Mouse (Mus musculus) adrenal gland, adult 8-10 months (tissue): ENCODE data around the gene Stk40. TPM values are rescaled to one million over a fixed set of nuclear protein-coding genes. Genes with fewer than 3 reads are reported as not detected.

Experiments used
- DNase-seq: peaks from one replicate; pipeline ENCODE4 v3.0.0; 2022
- total RNA-seq, 4 experiments: library from RNA; stranded (reverse); gene quantifications; 2 replicates each; pipeline ENCODE4 v1.2.4; 2022

Gene Stk40
- total RNA-seq, 4 experiments from 2014 or later, result 33.9 to 38.7 (median 37.6) TPM

DNA sequence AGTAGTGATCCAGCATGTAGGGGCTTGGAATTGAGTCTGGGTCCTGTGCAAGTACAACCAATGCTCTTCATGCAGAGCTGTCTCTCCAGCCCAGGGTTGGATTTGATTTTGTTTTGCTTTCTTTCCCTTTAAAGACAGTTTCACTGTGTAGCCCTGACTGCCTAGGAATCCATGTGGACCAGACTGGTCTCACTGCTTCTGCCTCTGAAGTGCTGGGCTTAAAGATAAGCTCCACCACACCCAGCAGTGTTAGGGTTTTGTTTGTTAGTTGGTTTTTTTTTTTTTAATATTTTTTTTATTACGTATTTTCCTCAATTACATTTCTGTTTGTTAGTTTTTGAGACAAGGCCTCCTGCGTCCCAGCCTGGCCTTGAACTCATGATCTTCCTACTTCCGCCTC is 4.4 kb upstream of the Stk40 start:
- no peak for DNase-seq

DNA sequence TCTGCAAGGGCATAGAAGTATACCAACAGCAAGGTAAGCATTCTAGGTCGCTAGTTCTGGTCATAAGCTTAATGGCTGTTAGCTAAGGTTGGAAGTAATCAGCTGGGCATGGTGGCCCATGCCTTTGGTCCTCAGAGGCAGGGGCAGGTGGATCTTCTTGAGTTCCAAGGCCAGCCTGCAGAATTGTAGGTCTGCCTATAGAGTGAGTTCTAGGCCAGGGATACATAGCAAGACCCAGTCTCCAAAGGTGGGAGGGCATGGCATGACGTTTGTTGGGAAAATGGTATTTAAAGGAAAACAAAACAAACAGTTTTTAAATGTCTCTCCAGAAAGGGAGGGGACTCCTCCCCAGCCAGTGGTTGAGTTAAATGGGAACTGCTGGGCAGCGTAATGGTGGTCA is 3.0 kb upstream of the Stk40 start:
- no peak for DNase-seq

DNA sequence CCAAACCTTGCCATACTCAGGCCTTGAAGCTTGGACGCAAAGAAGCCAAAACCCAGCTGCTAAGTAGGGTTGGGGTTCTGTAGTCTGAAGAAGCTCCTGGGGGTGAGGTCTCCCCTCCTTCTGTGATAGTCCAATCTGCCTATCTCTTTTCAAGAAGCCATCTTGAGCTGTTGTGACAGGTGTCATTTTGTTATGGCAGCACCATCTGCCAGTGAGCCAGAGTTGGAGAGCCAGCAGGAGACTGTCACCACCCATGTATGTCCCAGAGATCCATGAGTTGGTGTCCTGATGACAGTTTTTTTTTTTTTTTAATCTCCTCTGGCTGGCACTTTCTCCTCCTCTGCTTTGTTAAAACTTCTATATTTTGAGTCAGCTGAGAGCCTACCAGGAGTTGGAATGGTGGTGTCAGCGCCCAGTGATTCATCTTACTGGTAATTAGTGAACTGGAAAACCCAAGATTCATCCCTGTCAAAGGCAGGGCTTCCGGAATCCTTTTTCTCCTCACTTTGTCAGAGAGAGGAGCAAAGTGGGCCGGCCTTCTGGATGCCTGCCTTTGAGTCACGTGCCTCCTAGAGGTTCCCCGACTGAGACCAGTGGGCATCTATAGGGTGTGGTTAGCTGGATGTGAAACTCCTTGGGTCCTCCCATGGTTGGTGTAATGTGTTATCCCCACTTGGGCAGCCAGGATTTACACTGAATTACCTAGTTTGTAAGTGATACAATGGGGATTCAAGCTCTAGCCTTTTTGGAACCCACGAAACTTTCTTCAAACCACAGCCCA is 1.5 kb upstream of the Stk40 start:
- no peak for DNase-seq

- DNase-seq, result peak; percentile 95
These were observed 638 bp upstream of the Stk40 start for GRCm38 (mm10) chr4:126103057-126103581.

- DNase-seq, result peak; percentile 50
These were observed 711 bp downstream of the Stk40 start for GRCm38 (mm10) chr4:126104261-126105075.

DNA sequence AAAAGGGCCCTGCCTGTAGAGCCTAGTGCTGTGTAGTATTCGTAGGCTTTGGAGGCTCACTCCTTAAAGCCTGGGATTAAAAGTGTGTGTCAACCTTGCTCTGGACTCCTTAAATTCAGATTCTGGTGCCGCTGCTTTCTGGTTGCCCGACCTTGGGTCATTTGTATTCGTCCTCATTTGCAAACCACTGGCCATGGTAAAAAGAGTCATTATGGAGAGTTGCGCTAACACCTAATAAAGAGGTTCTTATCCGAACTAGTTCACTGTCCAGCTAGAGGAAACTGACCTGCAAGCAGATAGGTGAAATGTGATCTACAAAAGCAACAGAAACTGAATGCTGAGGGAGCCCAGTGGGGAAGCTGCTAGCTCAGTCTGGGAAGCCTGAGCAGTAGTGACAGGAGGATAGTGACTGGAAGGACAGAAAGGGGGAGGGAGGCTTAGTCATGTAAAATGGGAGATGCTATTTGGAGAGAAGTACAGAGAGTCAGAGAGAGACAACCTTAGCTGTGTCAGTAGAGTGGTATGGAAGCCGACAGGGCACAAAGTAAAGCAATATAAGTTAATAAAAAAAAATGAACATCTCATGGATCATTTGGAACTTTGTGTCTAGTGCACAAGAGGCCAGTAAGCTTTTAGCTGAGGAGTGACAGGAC is 1.5 kb downstream of the Stk40 start:
- DNase-seq, result no peak

DNA sequence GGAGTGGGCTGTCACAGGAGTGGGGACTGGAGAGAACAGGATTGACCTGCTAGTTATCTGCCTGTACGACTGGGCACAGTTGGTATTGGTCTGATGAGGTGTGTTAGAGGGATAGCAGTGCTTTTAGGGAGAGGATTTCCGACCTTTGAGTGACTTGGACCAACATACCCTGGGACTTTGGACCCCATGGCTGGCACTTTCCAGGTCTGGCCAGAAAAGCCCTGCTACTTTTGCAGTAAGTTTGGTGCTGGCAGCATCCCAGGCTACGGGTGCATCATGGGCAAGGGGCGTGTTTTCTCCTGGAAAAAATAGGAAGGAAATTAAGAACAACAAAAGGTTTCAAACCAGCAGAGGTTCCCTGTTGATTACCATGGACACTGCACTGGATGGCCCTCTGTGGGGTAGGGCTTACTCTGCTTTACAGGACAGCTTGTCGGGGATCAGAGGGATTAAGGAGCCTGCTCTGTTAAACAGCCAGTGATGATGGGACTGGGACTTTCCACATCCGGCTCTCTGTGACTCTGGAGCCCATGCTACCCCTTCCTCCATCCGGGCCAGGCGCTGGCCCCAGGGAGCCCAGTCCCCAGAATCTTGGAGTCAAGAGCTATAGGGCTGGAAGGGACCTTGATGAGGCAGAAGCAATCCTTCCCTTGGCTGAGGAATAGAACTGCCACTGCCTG is 4.4 kb downstream of the Stk40 start:
- no peak for DNase-seq

GRCm38 (mm10) chr4:126109613-126110373 is 6.0 kb downstream of the Stk40 start:
- peak; percentile 58 for DNase-seq

GRCm38 (mm10) chr4:126110374-126111152 is 6.8 kb downstream of the Stk40 start:
- peak; percentile 83 for DNase-seq

DNA sequence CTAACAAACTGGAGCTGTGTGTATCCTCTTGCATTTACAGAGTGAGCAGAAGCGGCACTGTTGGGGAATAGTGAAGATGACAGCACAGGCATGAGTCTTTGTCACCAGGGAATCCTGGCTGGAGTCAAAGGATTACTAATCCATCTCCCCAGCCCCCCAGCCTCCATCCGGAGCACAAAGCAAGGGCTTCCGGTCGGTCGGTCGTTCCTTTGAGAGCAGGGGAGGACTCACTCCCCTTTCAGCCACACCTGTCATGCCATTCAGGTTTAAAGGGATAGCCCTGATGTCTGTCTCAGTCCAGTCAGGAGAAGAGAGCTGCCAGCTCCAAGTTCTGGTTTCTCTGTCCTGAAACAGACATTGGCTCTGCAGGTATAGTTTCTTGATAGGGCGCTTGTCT is 7.4 kb downstream of the Stk40 start:
- no peak for DNase-seq

DNA sequence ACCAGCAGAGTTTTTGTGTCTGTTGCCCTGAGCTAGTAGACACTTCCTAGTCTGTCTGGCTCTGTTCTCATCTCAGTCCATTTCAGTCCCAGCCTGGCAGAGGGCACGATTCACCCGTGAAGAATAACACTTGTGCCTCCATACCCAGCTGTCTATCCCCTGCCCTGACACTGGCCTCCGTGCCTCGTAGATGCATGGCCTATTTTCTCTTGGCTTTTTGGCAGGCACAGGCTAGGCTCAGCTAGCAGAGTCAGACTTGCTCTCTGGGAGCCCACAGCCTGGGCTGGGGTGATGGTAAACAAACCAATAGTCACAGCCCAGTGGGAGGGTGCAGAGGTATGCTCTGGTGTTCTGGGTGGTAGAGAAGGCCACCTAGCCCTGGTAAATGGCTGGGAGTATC is 9.5 kb downstream of the Stk40 start:
- no peak for DNase-seq

DNA sequence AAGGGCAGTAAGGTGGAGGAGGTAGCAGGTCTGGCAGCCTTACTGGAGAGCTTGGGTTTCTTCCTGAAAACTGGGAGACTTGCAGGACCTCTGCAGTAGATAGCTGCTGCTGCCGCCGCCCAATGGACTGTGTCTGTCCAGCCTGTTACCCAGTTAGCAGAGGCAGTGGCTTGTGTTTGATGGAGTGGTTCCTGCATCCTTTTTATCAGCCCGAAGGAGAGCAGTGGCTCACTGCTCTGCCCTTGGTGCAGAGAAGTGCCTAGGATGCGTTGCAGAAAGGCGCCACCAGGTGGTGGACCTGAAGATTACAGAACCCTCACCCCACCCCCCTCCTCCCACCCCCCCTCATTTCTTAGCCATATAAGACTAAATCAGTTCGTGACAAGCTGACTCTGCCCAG is 10.2 kb downstream of the Stk40 start:
- DNase-seq, result no peak

DNA sequence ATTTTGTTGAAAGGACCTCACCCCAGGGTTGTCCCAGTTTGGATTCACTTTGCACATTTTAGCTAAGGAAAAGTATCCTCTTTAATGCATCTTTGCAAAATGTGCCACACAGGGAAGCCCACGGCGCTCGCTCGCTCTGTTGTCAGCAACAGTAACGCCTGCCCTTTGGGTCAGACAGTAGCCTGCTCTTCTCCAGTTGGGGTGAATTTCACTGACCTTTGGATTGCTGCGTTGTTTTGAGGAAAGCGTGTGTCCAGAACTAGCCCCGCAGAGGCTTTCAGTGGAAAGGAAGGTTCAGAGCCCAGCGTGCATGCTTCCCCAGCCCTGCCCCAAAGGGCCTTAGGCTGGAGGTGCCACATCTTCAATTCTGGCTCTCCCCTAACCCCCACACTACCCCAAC is 11.7 kb downstream of the Stk40 start:
- no peak for DNase-seq

- no peak for DNase-seq
These were observed 12.2 kb downstream of the Stk40 start for GRCm38 (mm10) chr4:126115871-126116521.

- DNase-seq, result no peak
These were observed 13.4 kb downstream of the Stk40 start for GRCm38 (mm10) chr4:126117116-126117515.

- DNase-seq, result no peak
These were observed 14.9 kb downstream of the Stk40 start for GRCm38 (mm10) chr4:126118651-126119050.

GRCm38 (mm10) chr4:126119051-126119450 is 15.3 kb downstream of the Stk40 start:
- DNase-seq, result no peak

DNA sequence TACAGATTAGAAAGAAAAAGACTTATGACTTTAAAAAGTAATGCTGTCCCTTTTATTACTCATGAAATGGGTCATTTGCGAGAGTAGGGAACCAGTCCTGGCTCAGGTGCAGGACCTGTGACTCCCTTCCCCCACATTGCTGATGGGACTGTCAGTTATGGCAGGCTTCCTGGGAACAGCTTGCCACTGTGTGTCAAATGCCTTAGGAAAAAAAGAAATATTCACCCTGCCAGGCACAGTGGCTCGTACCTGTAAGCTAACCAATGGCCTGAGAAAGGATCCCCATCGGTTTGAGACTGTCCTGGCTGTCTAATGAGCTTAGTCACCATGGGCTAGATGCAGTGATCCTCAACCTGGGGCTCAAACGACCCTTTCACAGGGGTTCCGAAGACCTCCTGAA is 16.3 kb downstream of the Stk40 start:
- DNase-seq, result no peak

- DNase-seq, result no peak
These were observed 16.7 kb downstream of the Stk40 start for GRCm38 (mm10) chr4:126120506-126120905.

GRCm38 (mm10) chr4:126123309-126124040 is 19.7 kb downstream of the Stk40 start:
- DNase-seq, result no peak
